Mouse (Mus musculus): Measurements from ENCODE around the gene Ajm1. TPM values are rescaled to one million over a fixed set of nuclear protein-coding genes. Genes with fewer than 3 reads are reported as not detected.
A peak's percentile ranks its signal among the peaks of the same experiment; 100 is the strongest.

Gene Ajm1
- total and polyA plus RNA-seq, 3 experiments, result 0.05 to 1.1 (median 0.35) TPM

DNA sequence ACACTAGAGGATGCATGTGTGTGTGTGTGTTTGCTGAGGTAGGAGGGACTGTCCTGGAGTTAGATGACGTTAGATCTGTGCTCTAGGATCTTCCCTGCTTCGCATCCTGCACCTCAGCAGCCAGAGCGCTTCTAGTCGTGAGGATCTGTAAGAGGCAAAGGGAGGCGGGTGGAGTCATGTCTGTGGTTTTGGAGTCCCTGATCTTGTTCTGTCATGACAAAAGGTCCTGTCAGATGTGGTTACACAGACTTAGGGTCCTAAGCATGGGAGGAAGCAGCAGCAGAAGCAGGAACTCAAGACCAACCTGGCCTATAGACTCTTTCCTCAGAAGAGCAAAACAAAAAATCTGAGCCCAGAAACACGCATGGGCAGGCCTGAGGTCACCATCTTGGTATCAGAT, 38.8 kb upstream of the Ajm1 start:
- ATAC-seq (ENCODE audit: extremely low read depth, insufficient number of reproducible peaks, low FRiP score, poor library complexity, severe bottlenecking) (no peak), DNase-seq (ENCODE audit: low spot score) (no peak)
- no peak overlapping the region for H3K4me3 ChIP-seq (ENCODE audit: low read depth, low read length)
- H3K9me3 ChIP-seq (replicated peaks), result no peaks in the 10 kb centered on the region
- TF ChIP-seq GATA1 (IDR thresholded peaks at IDR 0.05; ENCODE audit: borderline replicate concordance, low read length) (no peak), GATA2 (IDR thresholded peaks at IDR 0.05; ENCODE audit: borderline replicate concordance, low read depth, low read length) (no peak), TAL1 (conservative IDR thresholded peaks at IDR 0.05; ENCODE audit: low read depth, low read length) (no peak), CTCF (IDR thresholded peaks at IDR 0.05; ENCODE audit: low read depth, low read length) (no peak), POLR2AphosphoS5 (IDR thresholded peaks at IDR 0.05; ENCODE audit: insufficient replicate concordance, low read depth, low read length) (no peak)
- H3K27me3 ChIP-seq (ENCODE audit: insufficient read depth, low read length), result peaks cover 78% of the 10 kb centered on the region
- H3K36me3 ChIP-seq (replicated peaks), result no peaks in the 10 kb centered on the region
- peaks cover 3% of the 10 kb centered on the region; the same call in 1 of the 2 replicates for H3K4me1 ChIP-seq (ENCODE audit: insufficient read depth, low read depth, low read length)

GRCm38 (mm10) chr2:25617578-25617977, 36.0 kb upstream of the Ajm1 start, which contains the start of gene Ccdc183:
Gene Ccdc183, minus strand, starts transcription at chr2:25617678.
- ATAC-seq (ENCODE audit: extremely low read depth, insufficient number of reproducible peaks, low FRiP score, poor library complexity, severe bottlenecking) (no peak), DNase-seq (ENCODE audit: low spot score) (no peak)
- TF ChIP-seq GATA2 (IDR thresholded peaks at IDR 0.05; ENCODE audit: borderline replicate concordance, low read depth, low read length), result no peak
- no peak for TF ChIP-seq TAL1 (conservative IDR thresholded peaks at IDR 0.05; ENCODE audit: low read depth, low read length)
- no peak for TF ChIP-seq POLR2AphosphoS5 (IDR thresholded peaks at IDR 0.05; ENCODE audit: insufficient replicate concordance, low read depth, low read length)
- no peak for TF ChIP-seq GATA1 (IDR thresholded peaks at IDR 0.05; ENCODE audit: borderline replicate concordance, low read length)
- H3K4me3 ChIP-seq (ENCODE audit: low read depth, low read length), result no peak within 1 kb of the TSS
- no peaks in the 10 kb centered on the region for H3K36me3 ChIP-seq (replicated peaks)
- H3K4me1 ChIP-seq (ENCODE audit: insufficient read depth, low read depth, low read length), result peaks cover 3% of the 10 kb centered on the region; the same call in 1 of the 2 replicates
- peaks cover 68% of the 10 kb centered on the region for H3K27me3 ChIP-seq (ENCODE audit: insufficient read depth, low read length)
- H3K9me3 ChIP-seq (replicated peaks), result no peaks in the 10 kb centered on the region

DNA sequence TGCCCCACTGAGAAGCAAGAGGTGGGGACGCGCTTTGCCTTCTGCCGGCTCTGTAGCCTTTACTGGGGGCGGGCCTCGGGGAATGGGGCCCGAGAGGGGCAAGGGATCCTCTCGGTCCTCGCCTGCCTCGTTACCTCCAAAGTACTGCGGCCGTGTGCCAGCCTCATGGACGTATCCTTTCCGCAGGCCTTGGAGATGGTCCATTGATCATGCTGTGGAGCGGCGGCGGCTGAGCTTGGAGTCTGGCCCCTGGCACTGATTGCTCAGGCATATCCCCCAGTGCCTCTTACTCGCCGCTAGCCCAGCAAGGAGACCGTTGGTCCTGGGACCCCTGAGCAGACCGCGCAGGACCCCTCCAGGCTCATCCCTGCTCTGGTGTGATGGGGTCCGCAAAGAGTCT, 34.8 kb upstream of the Ajm1 start:
- Histone ChIP-seq H3K9me3 (replicated peaks) (no peaks in the 10 kb centered on the region), H3K4me1 (ENCODE audit: insufficient read depth, low read depth, low read length) (peaks cover 3% of the 10 kb centered on the region; the same call in 1 of the 2 replicates), H3K27me3 (ENCODE audit: insufficient read depth, low read length) (peaks cover 66% of the 10 kb centered on the region), H3K4me3 (ENCODE audit: low read depth, low read length) (no peak overlapping the region), H3K36me3 (replicated peaks) (no peaks in the 10 kb centered on the region)
- ATAC-seq (ENCODE audit: extremely low read depth, insufficient number of reproducible peaks, low FRiP score, poor library complexity, severe bottlenecking) (no peak), DNase-seq (ENCODE audit: low spot score) (no peak)
- no peak for TF ChIP-seq GATA2 (IDR thresholded peaks at IDR 0.05; ENCODE audit: borderline replicate concordance, low read depth, low read length)
- no peak for TF ChIP-seq POLR2AphosphoS5 (IDR thresholded peaks at IDR 0.05; ENCODE audit: insufficient replicate concordance, low read depth, low read length)
- no peak for TF ChIP-seq GATA1 (IDR thresholded peaks at IDR 0.05; ENCODE audit: borderline replicate concordance, low read length)
- no peak for TF ChIP-seq CTCF (IDR thresholded peaks at IDR 0.05; ENCODE audit: low read depth, low read length)
- TF ChIP-seq TAL1 (conservative IDR thresholded peaks at IDR 0.05; ENCODE audit: low read depth, low read length), result no peak

GRCm38 (mm10) chr2:25608671-25609070, 27.1 kb upstream of the Ajm1 start:
- Histone ChIP-seq H3K27me3 (ENCODE audit: insufficient read depth, low read length) (peaks cover 13% of the 10 kb centered on the region), H3K4me1 (ENCODE audit: insufficient read depth, low read depth, low read length) (peaks cover 19% of the 10 kb centered on the region), H3K36me3 (replicated peaks) (peaks cover 23% of the 10 kb centered on the region), H3K4me3 (ENCODE audit: low read depth, low read length) (peak overlapping the region; percentile 98; the same call in 1 of the 2 replicates), H3K9me3 (replicated peaks) (no peaks in the 10 kb centered on the region)
- TF ChIP-seq TAL1 (conservative IDR thresholded peaks at IDR 0.05; ENCODE audit: low read depth, low read length) (no peak), CTCF (IDR thresholded peaks at IDR 0.05; ENCODE audit: low read depth, low read length) (no peak)
- no peak for ATAC-seq (ENCODE audit: extremely low read depth, insufficient number of reproducible peaks, low FRiP score, poor library complexity, severe bottlenecking)
- DNase-seq (ENCODE audit: low spot score), result no peak

GRCm38 (mm10) chr2:25607761-25608622, 26.4 kb upstream of the Ajm1 start, which contains the start of gene Rabl6:
Gene Rabl6, minus strand, starts transcription at chr2:25608521.
- H3K36me3 ChIP-seq (replicated peaks), result peaks cover 30% of the 10 kb centered on the region
- H3K4me3 ChIP-seq (ENCODE audit: low read depth, low read length), result peak within 1 kb of the TSS; percentile 98
- H3K9me3 ChIP-seq (replicated peaks), result no peaks in the 10 kb centered on the region
- TF ChIP-seq POLR2AphosphoS5 (IDR thresholded peaks at IDR 0.05; ENCODE audit: insufficient replicate concordance, low read depth, low read length), result no peak
- DNase-seq (ENCODE audit: low spot score), result peak; percentile 87
- H3K4me1 ChIP-seq (ENCODE audit: insufficient read depth, low read depth, low read length), result peaks cover 19% of the 10 kb centered on the region
- H3K27me3 ChIP-seq (ENCODE audit: insufficient read depth, low read length), result peaks cover 6% of the 10 kb centered on the region
- peak; percentile 40 for ATAC-seq (ENCODE audit: extremely low read depth, insufficient number of reproducible peaks, low FRiP score, poor library complexity, severe bottlenecking)

GRCm38 (mm10) chr2:25602526-25602925, 21.0 kb upstream of the Ajm1 start:
- no peak overlapping the region for H3K4me3 ChIP-seq (ENCODE audit: low read depth, low read length)
- TF ChIP-seq POLR2AphosphoS5 (IDR thresholded peaks at IDR 0.05; ENCODE audit: insufficient replicate concordance, low read depth, low read length) (no peak), TAL1 (conservative IDR thresholded peaks at IDR 0.05; ENCODE audit: low read depth, low read length) (no peak), GATA2 (IDR thresholded peaks at IDR 0.05; ENCODE audit: borderline replicate concordance, low read depth, low read length) (no peak), GATA1 (IDR thresholded peaks at IDR 0.05; ENCODE audit: borderline replicate concordance, low read length) (no peak), CTCF (IDR thresholded peaks at IDR 0.05; ENCODE audit: low read depth, low read length) (no peak)
- DNase-seq (ENCODE audit: low spot score) (no peak), ATAC-seq (ENCODE audit: extremely low read depth, insufficient number of reproducible peaks, low FRiP score, poor library complexity, severe bottlenecking) (no peak)
- peaks cover 14% of the 10 kb centered on the region for H3K4me1 ChIP-seq (ENCODE audit: insufficient read depth, low read depth, low read length)
- H3K27me3 ChIP-seq (ENCODE audit: insufficient read depth, low read length), result no peaks in the 10 kb centered on the region
- no peaks in the 10 kb centered on the region for H3K9me3 ChIP-seq (replicated peaks)
- H3K36me3 ChIP-seq (replicated peaks), result peaks cover 84% of the 10 kb centered on the region

Measured in G1E (cell line).